Mouse (Mus musculus) adrenal gland (tissue): ENCODE measurements at regions not wholly inside any gene's neighbourhood (a gene's known extent, or its start where the extent isn't known, plus 50 kb on each side); places are given as distances from the start of the nearest gene placed in this dataset.

Experiments
- intact Hi-C: fragments of 180-260 bp; cut with DNase I; formaldehyde crosslinking; loops from one replicate; pipeline ENCODE4 v1.15.1; 2025

DNA sequence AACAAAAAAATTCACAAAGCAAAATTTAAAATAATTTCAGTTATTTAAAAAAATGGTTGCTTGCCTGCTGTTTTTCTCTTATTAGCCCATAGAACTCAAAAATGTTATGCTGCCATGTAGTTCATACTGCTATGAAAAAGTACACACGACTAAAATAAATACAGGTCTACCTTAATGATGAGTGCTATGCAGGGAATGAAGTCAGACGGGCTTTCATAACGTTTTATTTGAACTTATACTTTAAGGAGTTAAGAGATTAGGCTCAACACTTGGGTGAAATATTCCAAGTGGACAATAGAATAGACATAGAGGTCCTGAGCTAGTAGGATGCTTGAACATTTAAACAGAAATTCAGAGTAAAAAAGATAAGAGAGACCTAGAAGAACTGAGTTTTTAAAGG is 489.7 kb downstream of the Klf5 start:
- intact Hi-C loops = no loop called here

DNA sequence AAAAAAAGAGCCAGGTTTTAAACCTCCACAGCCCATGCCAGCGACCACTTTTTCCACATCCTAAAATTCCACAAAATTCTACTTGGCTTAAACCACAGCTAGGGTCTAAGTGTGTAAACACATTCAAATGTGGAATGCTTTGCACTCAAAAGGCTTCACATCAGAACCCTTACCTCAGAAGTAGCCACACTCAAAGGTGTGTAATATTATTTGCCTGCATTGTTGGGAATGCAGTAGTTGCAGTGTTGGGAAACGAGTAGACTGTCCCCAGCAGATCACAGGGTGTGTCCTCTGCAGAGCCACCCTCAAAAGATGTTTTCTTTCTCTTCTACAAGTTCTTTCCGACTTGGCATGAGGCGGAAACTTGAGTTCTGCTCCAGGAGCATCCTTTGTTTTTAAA is 488.2 kb downstream of the Klf12 start:
- intact Hi-C loops = no loop called here

DNA sequence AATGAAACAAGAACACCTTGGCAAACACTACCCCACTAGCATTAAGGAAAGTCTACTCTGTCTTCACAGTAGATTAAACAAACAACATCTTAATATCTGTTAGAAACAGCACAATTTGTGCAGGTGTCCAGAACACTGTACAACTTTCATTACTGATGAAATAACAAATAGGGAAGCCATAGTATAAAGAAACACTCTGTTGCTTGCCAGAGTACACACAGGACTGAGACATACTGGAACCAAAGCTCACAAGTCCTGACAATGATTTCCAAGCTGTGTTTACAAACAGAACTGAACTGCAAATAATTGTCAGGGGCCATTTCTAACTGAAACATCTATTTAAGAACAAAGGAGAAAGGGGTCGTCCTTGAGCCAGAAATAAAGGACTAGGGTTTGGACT is 478.4 kb downstream of the Klf12 start:
- intact Hi-C loops = no loop called here

DNA sequence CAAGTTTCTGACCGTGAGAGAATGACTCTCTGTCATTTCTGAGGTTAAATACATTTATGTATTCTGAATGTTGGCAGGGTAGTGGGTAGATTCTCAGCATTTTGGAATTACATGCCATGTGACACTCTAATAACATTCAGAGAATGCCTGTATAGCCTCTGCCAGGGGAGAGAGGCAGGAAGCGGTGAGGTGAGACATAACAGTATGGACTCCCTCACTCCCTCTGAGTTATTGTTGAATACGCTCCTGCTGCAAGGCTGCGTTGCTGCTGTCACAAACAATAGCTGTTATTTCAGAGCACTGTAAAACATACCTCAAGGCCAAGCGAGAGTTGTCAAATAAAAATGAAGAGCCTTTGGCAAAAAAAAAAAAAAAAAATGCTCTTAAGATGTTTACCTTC is 477.9 kb downstream of the Klf12 start:
- intact Hi-C loops = no loop called here

DNA sequence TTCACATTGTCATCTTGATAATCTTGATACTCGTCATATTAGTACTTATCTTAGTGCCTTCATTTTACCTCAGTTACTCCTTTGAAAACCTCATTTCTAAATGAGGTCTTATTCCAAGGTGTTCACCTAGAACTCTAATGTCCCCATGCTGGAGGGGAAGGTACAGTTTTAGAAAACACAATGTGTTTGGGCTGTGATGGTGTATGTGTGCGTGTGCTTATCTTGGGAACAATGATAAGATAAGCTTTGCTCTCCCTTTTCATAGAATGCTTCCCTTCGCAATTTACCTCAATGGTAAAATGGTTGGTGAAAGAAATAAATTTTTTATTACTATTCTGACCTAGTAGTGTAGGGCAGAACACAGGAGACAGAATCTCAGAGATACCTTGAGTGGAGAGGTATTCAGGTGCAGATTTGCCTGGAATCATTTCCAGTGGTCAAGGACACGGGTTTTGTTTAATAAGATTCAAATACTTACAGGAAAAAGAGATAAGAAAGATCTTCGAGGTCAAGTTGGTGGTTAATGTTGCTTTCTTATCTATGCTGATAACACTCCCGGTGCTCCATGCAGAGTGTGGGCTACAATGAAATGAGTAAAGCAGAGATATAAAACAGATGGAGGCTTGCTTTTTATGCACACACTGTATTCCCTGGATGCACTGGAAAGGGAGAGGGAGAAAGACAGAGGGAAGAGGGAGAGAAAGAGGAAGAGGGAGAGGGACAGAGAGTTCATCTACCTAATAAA is 471.6 kb downstream of the Klf12 start:
- intact Hi-C loops = no loop called here
